27 mouse cellular contexts compared by ENCODE assay signal in genomic region chr8:125367374-125367773, GRCm38 (mm10).
A peak's percentile ranks its signal among the peaks of the same experiment; 100 is the strongest.
DNase-seq lines count a peak whose midpoint lies in the region; ATAC-seq lines count a peak whose summit lies in the region.
"Had no signal": no experiment of that assay in that cellular context is flagged by ENCODE, and none has a peak within 500 bp of the region (broad histone marks: within the 10 kb centered on the region; RNA-seq: fewer than 3 reads in every experiment).

No protein-coding gene starts in this region.

- no peaks in the 10 kb centered on the region; the same call in 1 of the 2 replicates for H3K9me3 ChIP-seq in forebrain, embryonic 10.5 days
- H3K9me3 ChIP-seq in forebrain, embryonic 12.5 days = no peaks in the 10 kb centered on the region
- no peaks in the 10 kb centered on the region for H3K9me3 ChIP-seq in heart, embryonic 10.5 days
- no peaks in the 10 kb centered on the region for H3K9me3 ChIP-seq in heart, embryonic 15.5 days (replicated peaks)
- H3K9me3 ChIP-seq in midbrain, embryonic 10.5 days (replicated peaks) = no peaks in the 10 kb centered on the region
- no peaks in the 10 kb centered on the region for H3K9me3 ChIP-seq in midbrain, embryonic 15.5 days
- H3K9me3 ChIP-seq: embryonic facial prominence, embryonic 13.5 days; forebrain, embryonic 13.5 days; hindbrain, embryonic 12.5 days; liver, embryonic 12.5 days; midbrain, embryonic 12.5 days; neural tube, embryonic 13.5 days had no signal

- no peak overlapping the region for H3K9ac ChIP-seq in forebrain, embryonic 12.5 days
- no peak overlapping the region for H3K9ac ChIP-seq in heart, embryonic 15.5 days
- no peak overlapping the region for H3K9ac ChIP-seq in midbrain, embryonic 15.5 days
- H3K9ac ChIP-seq: embryonic facial prominence, embryonic 13.5 days; forebrain, embryonic 13.5 days; hindbrain, embryonic 12.5 days; liver, embryonic 12.5 days; liver, postnatal 0 days; midbrain, embryonic 12.5 days; neural tube, embryonic 13.5 days had no signal

- DNase-seq in forebrain, embryonic 10.5 days (ENCODE audit: extremely low spot score, low spot score) = no peak
- DNase-seq in heart, embryonic 10.5 days (ENCODE audit: low spot score) = no peak
- DNase-seq in heart, postnatal 25 days (ENCODE audit: low spot score) = no peak
- no peak for DNase-seq in heart, postnatal 36 days
- no peak for DNase-seq in midbrain, embryonic 10.5 days (ENCODE audit: low spot score)
- DNase-seq: adrenal gland, adult 2 months; adrenal gland, postnatal 36 days; cerebellum, adult 18-20 months; gastrocnemius, postnatal 36 days; kidney, adult 2 months; kidney, postnatal 4 days; liver, postnatal 0 days; lung, postnatal 36 days; thymus, adult 2 months; thymus, postnatal 36 days had no signal

- 0 out of 2 replicates have a peak overlapping the region, but pooled peaks have one; percentile 44 for H3K27ac ChIP-seq in forebrain, embryonic 10.5 days
- H3K27ac ChIP-seq in forebrain, embryonic 12.5 days = no peak overlapping the region
- peak overlapping the region; percentile 83 for H3K27ac ChIP-seq in heart, embryonic 10.5 days
- peak overlapping the region; percentile 98 for H3K27ac ChIP-seq in heart, embryonic 15.5 days
- 0 out of 2 replicates have a peak overlapping the region, but pooled peaks have one; percentile 23 for H3K27ac ChIP-seq in midbrain, embryonic 10.5 days (replicated peaks)
- H3K27ac ChIP-seq in midbrain, embryonic 15.5 days = no peak overlapping the region
- H3K27ac ChIP-seq: embryonic facial prominence, embryonic 13.5 days; forebrain, embryonic 13.5 days; hindbrain, embryonic 12.5 days; kidney, postnatal 0 days; liver, embryonic 12.5 days; midbrain, embryonic 12.5 days; neural tube, embryonic 13.5 days had no signal

- intact Hi-C loops in heart, postnatal 25 days (cut with DNase I) = no loop called here
- intact Hi-C loops in heart, postnatal 36 days (cut with DNase I) = loop anchor here (5.0 kb wide), 1 partner anchor 75 kb away; no protein-coding TSS in a partner anchor

- H3K36me3 ChIP-seq in forebrain, embryonic 10.5 days (replicated peaks) = no peaks in the 10 kb centered on the region
- H3K36me3 ChIP-seq in forebrain, embryonic 12.5 days (replicated peaks) = no peaks in the 10 kb centered on the region
- no peaks in the 10 kb centered on the region for H3K36me3 ChIP-seq in heart, embryonic 10.5 days
- no peaks in the 10 kb centered on the region for H3K36me3 ChIP-seq in heart, embryonic 15.5 days
- H3K36me3 ChIP-seq in midbrain, embryonic 10.5 days = no peaks in the 10 kb centered on the region
- H3K36me3 ChIP-seq in midbrain, embryonic 15.5 days (replicated peaks) = no peaks in the 10 kb centered on the region
- H3K36me3 ChIP-seq: embryonic facial prominence, embryonic 13.5 days; hindbrain, embryonic 12.5 days; liver, embryonic 12.5 days; midbrain, embryonic 12.5 days; neural tube, embryonic 13.5 days had no signal

- 77% methylated on average over 4 of the region's 4 CpGs for WGBS in forebrain, embryonic 10.5 days
- 74% methylated on average over 4 of the region's 4 CpGs for WGBS in forebrain, embryonic 12.5 days
- 71% methylated on average over 4 of the region's 4 CpGs for WGBS in heart, embryonic 10.5 days
- 61% methylated on average over 4 of the region's 4 CpGs for WGBS in heart, embryonic 15.5 days
- 81% methylated on average over 4 of the region's 4 CpGs for WGBS in midbrain, embryonic 10.5 days
- 74% methylated on average over 4 of the region's 4 CpGs for WGBS in midbrain, embryonic 15.5 days

- ATAC-seq in forebrain, embryonic 12.5 days (ENCODE audit: low FRiP score) = no peak
- ATAC-seq in heart, embryonic 15.5 days (replicated peaks; ENCODE audit: insufficient number of reproducible peaks, insufficient read depth, low FRiP score, low read depth) = no peak
- ATAC-seq in midbrain, embryonic 15.5 days (replicated peaks) = no peak
- ATAC-seq: activated CD4-positive, CD25-positive, alpha-beta regulatory T cell, adult 4 months; forebrain, embryonic 13.5 days; liver, embryonic 12.5 days; liver, postnatal 0 days had no signal

- peaks cover 20% of the 10 kb centered on the region for H3K4me1 ChIP-seq in forebrain, embryonic 10.5 days
- H3K4me1 ChIP-seq in forebrain, embryonic 12.5 days = peaks cover 10% of the 10 kb centered on the region
- H3K4me1 ChIP-seq in heart, embryonic 10.5 days = peaks cover 54% of the 10 kb centered on the region
- peaks cover 52% of the 10 kb centered on the region for H3K4me1 ChIP-seq in heart, embryonic 15.5 days (replicated peaks)
- H3K4me1 ChIP-seq in midbrain, embryonic 10.5 days = peaks cover 18% of the 10 kb centered on the region
- H3K4me1 ChIP-seq in midbrain, embryonic 15.5 days = peaks cover 11% of the 10 kb centered on the region
- H3K4me1 ChIP-seq: liver, embryonic 12.5 days had no signal

- no peak overlapping the region for H3K4me2 ChIP-seq in forebrain, embryonic 12.5 days
- H3K4me2 ChIP-seq in heart, embryonic 15.5 days = no peak overlapping the region
- no peak overlapping the region for H3K4me2 ChIP-seq in midbrain, embryonic 15.5 days
- H3K4me2 ChIP-seq: embryonic facial prominence, embryonic 13.5 days; forebrain, embryonic 13.5 days; hindbrain, embryonic 12.5 days; liver, embryonic 12.5 days; midbrain, embryonic 12.5 days; neural tube, embryonic 13.5 days had no signal

- no peak overlapping the region for H3K4me3 ChIP-seq in forebrain, embryonic 10.5 days
- H3K4me3 ChIP-seq in forebrain, embryonic 12.5 days (replicated peaks) = no peak overlapping the region
- no peak overlapping the region for H3K4me3 ChIP-seq in heart, embryonic 10.5 days
- no peak overlapping the region for H3K4me3 ChIP-seq in heart, embryonic 15.5 days
- no peak overlapping the region for H3K4me3 ChIP-seq in midbrain, embryonic 10.5 days
- H3K4me3 ChIP-seq in midbrain, embryonic 15.5 days = no peak overlapping the region
- H3K4me3 ChIP-seq: embryonic facial prominence, embryonic 13.5 days; forebrain, embryonic 13.5 days; hindbrain, embryonic 12.5 days; liver, embryonic 12.5 days; midbrain, embryonic 12.5 days; neural tube, embryonic 13.5 days had no signal

- 0 out of 2 replicates have a peak, but pooled peaks cover 3% of the 10 kb centered on the region for H3K27me3 ChIP-seq in forebrain, embryonic 10.5 days (ENCODE audit: poor library complexity, severe bottlenecking)
- no peaks in the 10 kb centered on the region for H3K27me3 ChIP-seq in forebrain, embryonic 12.5 days
- H3K27me3 ChIP-seq in heart, embryonic 10.5 days (ENCODE audit: insufficient read depth, poor library complexity, severe bottlenecking) = no peaks in the 10 kb centered on the region
- no peaks in the 10 kb centered on the region for H3K27me3 ChIP-seq in heart, embryonic 15.5 days
- peaks cover 30% of the 10 kb centered on the region for H3K27me3 ChIP-seq in midbrain, embryonic 10.5 days (ENCODE audit: low read depth, poor library complexity, severe bottlenecking)
- peaks cover 5% of the 10 kb centered on the region; the same call in 1 of the 2 replicates for H3K27me3 ChIP-seq in midbrain, embryonic 15.5 days (replicated peaks)
- H3K27me3 ChIP-seq: CH12.LX; embryonic facial prominence, embryonic 13.5 days; forebrain, embryonic 13.5 days had no signal

Comparison
In these comparisons a context has a peak if more than half of its experiments do, and no peak if none do; other contexts are left out.
1. H3K27ac ChIP-seq: peak in forebrain, embryonic 10.5 days (single experiment), heart, embryonic 10.5 days (single experiment), heart, embryonic 15.5 days (single experiment) and midbrain, embryonic 10.5 days (single experiment); none in forebrain, embryonic 12.5 days (single experiment) and midbrain, embryonic 15.5 days (single experiment).